Mouse (Mus musculus): Measurements from ENCODE around the gene Reep6.
A peak's percentile ranks its signal among the peaks of the same experiment; 100 is the strongest.

Reep6 gene

DNA sequence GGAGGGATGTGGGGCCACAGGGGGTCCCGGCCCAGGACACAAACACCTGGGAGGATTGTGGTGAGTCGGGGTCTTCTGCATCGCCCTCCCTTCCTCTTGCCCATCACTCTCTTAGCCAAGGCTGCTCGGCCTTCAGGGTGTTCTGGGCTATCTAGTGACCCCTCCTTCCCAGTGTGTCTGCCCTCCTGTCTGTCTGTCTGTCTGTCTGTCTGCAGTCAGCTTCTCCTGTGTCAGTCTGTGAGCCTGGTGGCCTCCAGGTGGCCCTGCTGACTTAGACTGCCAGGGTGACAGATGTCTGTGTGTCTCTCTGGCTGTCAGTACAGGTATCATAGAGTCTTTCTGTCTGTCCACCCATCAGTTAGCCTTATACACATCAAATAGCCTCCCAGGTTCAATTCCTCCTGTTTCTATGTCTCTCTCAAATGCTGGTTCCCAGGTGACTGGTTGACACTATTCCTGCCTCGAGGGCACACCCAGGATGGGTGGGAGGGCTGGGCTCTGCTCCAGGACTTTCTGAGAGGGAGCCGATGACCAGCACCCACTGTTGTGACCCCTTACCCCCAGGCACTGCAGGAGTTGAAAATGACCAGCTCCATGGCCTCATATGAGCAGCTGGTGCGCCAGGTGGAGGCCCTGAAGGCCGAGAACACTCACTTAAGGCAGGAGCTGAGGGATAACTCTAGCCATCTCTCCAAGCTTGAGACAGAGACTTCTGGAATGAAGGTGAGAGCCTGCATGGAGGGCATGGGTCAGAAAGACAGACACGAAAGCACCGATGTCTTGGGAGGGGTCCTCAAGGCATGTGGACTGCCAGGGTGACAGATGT lies 28.3 kb upstream of the Reep6 start:
- no peak for DNase-seq (ENCODE audit: low spot score in 2 of 2)

DNA sequence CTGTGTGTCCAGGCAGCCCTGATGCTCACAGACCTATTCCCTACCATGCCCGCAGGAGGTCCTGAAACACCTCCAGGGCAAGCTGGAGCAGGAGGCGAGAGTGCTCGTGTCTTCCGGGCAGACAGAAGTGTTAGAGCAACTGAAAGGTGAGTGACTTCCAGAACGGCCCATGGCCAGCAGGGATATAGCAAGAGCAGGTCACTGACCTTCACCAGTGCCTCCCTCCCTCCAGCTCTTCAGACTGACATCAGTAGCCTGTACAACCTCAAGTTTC lies 27.7 kb upstream of the Reep6 start:
- no peak for DNase-seq (ENCODE audit: low spot score in 2 of 2)

DNA sequence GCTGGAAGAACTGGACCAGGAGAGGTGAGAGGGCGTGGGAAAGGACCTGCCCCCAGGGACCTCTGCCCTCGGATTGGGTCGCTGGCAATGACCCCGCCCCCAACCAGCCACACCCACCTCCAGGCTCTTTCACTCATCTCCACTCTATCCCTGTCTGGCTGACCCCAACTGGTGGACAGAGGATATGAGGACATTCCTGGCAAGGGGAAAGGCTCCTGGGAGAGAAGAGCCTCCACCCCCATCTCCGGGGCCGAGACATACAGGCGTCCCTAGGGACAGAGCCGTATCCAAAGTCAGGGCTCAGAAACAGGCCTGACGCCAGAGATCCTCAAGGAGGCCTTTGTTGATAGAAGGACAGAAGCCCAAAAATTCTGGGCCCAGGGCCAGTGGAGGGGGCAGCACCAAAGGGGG lies 27.3 kb upstream of the Reep6 start:
- no peak for DNase-seq (ENCODE audit: low spot score in 2 of 2)

DNA sequence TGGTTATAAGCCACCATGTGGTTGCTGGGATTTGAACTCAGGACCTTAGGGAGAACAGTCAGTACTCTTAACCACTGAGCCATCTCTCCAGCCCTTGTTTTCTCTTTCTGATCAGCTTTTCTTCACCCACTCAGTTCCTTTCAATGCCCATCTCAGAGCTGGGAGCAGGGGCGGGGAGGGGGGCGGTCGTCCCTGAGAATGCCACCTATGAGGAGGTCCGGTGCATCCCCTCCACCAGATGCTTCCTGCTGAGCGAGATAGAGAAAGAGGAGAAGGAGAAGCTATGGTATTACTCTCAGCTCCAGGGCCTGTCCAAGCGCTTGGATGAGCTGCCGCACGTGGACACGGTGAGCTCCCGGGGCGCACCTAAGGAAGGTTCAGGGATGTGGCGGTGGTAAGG lies 25.3 kb upstream of the Reep6 start:
- DNase-seq (ENCODE audit: low spot score in 2 of 2), result no peak

DNA sequence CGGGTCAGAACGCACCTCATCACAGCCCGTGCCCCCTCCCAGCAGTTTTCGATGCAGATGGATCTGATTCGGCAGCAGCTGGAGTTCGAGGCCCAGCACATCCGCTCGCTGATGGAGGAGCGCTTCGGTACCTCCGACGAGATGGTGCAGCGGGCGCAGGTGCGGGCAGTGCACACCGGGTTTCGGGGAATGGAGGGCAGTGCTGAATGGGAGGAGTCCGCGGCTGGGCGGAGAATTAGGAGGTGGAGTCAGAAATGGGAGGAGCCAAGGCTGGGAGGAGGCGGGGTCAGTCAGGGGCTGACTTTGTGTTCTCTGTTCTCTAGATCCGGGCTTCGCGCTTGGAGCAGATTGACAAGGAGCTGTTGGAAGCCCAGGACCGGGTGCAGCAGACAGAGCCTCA lies 24.9 kb upstream of the Reep6 start:
- DNase-seq (ENCODE audit: low spot score in 2 of 2), result no peak

DNA sequence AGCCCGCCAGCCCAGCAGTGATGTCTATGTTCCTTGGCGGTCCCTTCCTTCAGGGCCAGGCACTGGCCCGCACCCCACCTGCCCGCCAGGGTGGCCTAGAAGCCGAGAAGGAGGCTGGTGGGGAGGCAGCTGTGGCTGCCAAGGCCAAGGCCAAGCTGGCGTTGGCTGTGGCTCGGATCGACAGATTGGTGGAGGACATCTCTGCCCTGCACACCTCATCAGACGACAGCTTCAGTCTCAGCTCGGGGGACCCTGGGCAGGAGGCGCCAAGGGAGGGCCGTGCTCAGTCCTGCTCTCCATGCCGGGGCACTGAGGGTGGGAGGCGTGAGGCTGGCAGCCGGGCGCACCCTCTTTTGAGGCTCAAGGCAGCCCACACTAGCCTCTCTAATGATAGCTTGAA lies 18.2 kb upstream of the Reep6 start:
- DNase-seq (ENCODE audit: low spot score in 2 of 2), result no peak

DNA sequence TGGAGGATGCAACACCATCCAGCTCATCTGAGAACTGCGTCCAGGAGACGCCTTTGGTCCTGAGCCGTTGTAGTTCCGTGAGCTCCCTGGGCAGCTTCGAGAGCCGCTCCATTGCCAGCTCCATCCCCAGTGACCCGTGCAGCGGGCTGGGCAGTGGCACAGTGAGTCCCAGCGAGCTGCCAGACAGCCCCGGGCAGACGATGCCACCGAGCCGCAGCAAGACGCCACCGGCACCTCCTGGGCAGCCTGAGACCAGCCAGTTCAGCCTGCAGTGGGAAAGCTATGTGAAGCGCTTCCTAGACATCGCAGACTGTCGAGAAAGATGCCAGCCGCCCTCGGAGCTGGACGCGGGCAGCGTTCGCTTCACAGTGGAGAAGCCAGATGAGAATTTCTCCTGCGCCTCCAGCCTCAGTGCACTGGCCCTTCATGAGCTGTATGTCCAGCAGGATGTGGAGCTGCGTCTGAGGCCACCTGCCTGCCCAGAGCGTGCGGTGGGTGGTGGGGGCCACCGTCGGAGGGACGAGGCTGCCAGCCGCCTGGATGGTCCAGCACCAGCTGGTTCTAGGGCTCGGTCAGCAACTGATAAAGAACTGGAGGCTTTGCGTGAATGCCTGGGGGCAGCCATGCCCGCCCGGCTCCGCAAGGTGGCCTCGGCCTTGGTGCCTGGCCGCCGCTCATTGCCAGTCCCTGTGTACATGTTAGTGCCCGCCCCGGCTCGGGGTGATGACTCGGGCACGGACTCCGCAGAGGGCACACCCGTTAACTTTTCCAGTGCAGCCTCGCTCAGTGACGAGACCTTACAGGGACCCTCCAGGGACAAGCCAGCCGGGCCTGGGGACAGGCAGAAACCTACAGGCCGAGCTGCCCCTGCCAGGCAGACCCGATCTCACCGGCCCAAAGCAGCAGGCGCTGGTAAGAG lies 16.9 kb upstream of the Reep6 start:
- DNase-seq (ENCODE audit: low spot score in 2 of 2), result no peak

DNA sequence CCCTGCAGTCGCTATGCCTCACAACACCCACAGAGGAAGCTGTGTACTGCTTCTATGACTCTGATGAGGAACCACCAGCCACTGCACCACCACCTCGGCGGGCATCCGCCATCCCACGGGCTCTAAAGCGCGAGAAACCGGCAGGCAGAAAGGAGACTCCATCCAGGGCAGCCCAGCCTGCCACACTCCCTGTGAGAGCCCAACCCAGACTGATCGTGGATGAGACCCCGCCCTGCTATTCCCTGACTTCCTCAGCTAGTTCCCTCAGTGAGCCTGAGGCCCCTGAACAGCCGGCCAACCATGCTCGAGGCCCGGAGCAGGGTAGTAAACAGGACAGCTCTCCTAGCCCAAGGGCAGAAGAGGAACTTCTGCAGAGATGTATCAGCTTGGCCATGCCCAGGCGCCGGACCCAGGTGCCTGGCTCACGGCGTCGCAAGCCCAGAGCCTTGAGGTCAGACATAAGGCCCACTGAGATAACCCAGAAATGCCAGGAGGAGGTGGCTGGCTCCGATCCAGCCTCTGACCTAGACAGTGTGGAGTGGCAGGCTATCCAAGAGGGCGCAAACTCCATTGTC lies 16.0 kb upstream of the Reep6 start:
- DNase-seq (ENCODE audit: low spot score in 2 of 2), result peak in 1 of 2 experiments; percentile 12

DNA sequence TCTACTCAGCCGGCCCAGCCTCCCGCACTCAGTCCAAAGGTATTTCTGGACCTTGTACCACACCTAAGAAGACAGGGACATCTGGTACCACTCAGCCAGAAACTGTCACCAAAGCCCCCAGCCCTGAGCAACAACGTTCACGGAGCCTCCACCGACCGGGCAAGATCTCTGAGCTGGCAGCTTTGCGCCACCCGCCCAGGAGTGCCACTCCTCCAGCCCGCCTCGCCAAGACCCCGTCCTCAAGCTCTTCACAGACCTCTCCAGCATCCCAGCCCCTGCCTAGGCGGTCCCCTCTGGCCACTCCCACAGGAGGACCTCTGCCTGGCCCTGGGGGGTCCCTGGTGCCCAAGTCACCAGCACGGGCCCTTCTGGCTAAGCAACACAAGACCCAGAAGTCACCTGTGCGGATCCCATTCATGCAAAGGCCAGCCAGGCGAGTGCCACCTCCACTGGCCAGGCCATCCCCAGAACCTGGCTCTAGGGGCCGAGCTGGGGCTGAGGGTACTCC lies 15.2 kb upstream of the Reep6 start:
- peak in 1 of 2 experiments; percentile 2 for DNase-seq (ENCODE audit: low spot score in 2 of 2)

DNA sequence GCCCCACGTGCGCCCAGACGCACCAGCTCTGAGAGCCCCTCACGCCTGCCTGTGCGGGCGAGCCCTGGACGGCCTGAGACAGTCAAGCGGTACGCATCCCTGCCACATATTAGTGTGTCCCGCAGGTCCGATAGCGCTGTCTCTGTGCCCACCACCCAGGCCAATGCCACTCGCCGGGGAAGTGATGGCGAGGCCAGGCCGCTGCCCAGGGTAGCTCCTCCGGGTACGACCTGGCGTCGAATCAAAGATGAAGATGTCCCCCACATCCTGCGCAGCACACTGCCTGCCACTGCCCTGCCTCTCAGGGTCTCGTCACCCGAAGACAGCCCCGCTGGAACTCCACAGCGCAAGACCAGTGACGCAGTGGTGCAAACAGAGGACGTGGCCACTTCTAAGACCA lies 14.4 kb upstream of the Reep6 start:
- peak in 1 of 2 experiments; percentile 5 for DNase-seq (ENCODE audit: low spot score in 2 of 2)

DNA sequence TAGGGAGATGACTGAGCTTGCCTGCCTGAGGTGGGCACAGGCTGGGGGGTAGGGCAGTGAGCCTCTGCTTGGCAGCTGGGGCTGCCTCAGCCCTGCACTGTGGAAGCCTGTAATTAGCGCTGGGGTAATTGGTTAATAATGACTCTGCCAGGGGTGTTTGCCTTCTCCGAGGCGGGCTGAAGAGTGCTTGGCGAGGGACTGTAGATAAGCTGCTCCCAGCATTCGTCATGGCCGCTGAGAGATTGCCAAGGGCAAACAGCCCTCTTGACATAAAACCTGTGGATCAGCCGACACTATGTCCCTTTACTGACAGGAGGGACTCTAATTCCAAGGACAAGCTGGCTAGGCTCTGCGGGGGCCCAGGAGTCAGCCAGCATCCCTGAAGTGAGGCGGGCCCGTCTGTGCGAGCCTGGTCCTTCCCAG lies 13.4 kb upstream of the Reep6 start:
- no peak for DNase-seq (ENCODE audit: low spot score in 2 of 2)

DNA sequence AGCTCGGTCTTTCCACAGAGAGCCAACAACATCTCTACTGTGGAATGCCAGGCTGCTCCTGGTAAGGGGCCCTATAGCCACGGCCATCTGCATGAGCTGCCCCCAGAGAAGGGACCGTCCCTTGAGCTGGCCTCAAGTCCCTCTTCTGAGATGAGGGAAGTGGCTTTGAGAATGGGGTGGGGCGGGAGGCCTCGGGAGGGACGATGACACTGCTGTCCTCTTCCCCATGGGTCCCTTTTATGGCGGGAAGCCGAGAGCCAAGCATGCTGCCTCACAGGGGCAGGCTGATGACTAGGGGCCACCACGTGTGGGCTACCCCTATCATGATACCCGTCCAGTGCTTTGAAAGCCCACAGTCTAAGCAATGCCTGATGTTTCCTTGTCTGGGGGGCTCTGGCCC lies 12.7 kb upstream of the Reep6 start:
- DNase-seq (ENCODE audit: low spot score in 2 of 2), result no peak

DNA sequence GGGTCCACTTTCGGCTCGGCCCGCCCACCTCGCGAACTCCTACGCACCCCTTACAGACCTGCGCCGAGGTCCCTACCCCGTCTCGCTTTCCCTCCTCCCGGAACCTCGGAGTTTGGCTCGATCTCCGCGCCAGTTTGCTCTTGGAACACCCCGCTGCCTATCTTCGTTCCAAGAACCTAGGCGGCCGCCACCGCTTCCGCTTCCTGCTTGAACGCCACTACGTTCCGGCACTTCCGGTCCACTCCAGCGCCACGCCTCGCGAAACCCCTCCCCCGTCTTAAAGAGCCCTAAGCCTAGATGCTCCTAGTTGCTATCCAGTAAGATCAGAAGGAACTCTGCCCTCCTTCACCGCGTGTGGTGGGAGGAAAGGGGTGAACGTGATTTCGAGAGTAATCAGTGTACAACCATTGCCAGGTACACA lies 9.4 kb upstream of the Reep6 start, which contains the start of gene 2310011J03Rik:
Gene 2310011J03Rik (minus strand): TSS at position 198 of the 421 bp plus-strand sequence.
- peak; percentile 94 for DNase-seq (ENCODE audit: low spot score in 2 of 2)

DNA sequence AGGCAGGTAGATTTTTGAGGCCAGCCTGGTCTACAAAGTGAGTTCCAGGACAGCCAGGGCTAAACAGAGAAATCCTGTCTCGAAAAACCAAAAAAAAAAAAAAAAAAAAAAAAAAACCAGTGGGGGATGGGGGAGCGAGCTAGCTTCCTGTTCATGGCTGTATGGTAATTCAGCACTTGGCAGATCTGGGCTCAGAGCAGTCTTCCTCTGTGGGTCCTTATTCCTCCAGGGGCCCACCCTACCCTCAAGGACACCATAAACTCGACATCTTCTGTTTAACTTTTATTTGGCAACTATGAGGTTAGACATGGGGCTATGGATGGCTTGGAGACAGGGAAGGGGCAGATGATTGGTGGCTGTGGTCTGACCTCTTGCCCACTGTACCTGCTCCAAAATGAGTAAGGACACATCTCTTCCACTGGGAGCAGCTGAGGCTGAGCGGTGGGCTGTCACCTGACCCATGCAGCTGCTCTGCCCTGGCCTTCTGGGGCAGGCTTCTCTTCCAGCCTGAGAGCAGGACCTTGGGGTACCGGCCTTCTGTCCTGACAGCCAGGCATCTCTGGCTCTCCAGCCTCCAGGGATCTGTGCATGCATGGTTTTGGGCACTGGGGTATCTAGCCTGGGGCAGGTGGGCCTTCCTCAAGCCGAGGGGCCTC lies 8.6 kb upstream of the Reep6 start:
- no peak for DNase-seq (ENCODE audit: low spot score in 2 of 2)

DNA sequence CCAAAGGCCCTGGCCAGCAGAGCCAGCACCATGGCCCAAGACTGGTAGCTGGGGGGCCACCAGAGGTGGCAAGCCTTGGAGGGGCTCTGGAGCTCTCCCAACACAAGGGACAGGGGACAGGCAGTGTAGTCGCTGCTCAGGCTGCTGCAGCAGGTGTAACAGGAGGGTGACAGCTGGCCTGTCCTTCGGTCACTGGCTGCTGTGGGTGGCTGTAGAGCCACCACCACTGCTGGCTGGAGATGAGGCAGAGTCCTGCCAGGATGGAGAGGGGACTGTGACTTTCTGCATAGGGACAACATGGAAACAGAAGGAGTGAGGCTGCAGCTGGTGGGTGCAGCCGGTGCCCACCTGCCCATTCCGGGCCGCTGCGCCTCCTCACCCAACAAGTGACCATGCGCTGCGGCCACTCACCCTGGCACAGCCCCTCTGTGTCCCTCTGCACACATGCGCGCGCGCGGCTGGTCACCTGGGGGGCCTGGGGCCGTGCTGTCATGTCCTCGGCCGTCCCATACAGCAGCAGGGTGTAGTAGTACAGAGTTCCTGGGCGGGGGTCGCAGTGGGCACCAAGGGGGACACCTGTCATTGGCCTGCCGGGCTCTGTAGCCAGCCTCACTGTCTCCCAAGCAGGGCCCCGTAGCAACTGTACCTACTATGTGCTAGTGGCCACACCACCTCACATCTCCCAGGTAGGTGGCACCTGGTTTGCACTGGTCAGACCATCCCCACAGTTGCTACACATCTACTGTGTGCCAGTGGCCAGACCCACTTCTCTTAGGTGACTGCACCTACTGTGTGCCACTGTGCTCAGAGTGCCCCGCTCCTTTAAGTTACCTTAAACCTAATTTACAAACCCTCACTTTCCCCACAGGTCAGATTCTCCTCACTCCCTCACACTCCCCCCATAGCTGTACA lies 7.8 kb upstream of the Reep6 start:
- DNase-seq (ENCODE audit: low spot score in 2 of 2), result no peak

DNA sequence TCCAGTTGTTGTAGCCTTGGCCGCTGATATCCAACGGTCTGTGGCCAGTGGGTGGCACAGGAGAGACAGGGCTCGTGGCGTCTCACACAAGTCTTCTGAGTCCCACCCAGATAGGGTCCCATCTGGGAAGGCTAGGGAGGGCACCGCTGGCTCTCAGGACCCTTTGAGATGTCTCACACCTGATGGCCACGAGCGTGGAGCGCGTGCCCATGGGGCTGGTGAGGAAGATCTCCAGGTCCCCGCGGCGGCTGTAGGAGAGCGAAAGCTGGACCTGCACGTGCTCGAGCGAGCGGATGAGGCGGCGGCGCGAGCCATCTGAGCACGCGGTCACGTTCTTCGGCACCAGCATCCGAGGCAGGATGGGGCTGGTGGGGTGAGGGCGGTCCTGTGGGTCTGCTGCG lies 6.9 kb upstream of the Reep6 start:
- no peak for DNase-seq (ENCODE audit: low spot score in 2 of 2)

DNA sequence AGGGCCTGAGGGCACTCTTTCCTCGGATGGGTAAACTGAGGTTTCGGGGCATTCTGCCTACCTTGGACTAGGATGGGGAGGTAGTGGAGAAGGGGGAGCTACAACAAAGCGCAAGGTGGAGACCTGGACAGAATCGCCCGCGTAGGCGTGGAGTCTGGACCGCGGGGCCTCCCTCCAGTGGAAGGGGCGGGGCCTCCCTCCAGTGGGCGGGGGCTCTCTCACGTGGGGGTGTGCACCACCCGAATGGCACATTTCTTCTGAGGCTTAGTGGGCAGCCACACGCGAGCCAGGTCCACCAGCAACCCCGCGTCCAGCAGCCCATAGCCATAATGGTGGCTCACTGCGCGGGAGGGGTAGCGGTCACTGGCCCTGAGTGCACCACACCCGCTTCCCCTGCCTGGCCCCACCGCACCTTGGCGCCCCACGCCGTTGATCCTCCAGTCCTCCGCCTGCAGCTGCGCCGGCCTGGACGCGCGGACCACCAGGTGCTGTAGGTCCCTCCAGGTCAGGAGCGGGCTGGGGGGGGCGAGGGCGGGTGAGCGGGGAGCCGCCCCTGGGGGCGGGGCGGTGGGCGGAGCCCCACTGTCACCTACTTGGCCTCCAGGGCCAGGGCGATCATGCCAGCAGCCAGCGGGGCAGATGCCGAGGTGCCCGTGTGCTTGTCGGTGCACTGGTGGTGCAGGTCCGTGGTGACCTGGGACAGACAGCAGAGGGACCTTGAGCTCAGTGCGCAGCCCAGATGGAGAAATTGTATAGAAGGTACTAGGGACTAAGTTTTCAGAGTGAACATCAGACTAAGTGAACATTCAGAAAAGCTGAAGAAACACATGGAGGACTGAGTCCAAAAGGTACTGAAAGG lies 6.3 kb upstream of the Reep6 start:
- no peak for DNase-seq (ENCODE audit: low spot score in 2 of 2)

DNA sequence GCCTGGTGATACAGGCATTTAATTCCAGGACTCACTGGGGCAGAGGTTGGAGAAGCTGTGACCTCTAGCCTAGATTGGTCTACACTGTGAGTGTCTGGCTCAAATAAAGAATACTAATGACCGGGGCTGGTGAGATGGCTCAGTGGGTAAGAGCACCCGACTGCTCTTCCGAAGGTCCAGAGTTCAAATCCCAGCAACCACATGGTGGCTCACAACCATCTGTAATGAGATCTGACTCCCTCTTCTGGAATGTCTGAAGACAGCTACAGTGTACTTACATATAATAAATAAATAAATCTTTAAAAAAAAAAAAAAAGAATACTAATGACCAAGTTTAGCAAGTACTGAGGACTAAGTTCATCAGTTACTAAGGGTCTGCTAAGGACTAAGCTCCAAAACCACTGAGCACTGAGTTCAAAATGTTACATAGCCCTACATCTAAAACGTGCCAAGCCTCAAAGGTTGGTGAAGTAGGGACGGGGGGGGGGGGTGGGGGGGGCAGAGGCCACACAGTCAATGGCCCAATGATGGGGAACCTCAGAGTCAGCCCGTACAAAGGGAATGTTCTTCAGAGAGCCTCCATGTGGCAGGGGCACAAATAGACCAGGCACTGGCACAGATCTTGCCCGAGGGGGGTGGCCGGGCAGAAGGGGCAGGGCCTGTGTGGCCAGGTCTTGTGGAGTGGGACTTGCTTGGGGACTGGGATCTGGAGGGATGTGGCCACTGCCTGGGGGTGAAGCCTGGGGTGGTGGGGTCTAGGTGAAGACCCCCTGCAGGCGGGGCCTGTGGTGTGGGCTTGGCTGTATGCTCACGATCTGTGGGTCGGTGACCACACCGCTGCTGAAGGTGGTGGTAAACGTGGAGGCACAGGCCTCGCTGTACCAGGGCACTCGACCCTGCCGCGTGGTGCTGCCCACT lies 5.4 kb upstream of the Reep6 start:
- no peak for DNase-seq (ENCODE audit: low spot score in 2 of 2)

DNA sequence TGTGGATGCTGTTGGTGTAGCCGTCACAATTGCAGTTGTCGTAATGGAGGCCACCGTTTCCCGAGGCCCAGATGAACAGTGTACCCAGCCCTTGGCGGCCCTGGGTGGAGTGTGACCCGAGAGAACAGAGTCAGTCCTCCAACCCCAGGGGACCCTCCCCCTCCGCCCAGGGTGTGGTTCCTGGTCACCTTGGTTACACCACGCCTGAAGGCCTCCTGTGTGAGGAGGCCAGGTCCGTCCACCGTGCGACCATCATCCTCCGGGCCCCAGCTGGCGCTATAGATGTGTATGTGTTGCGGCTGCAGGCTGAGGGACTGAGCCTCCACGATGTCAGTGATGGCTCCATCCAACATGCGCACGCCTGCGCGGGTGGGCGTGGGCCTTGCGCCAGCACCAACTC lies 4.7 kb upstream of the Reep6 start:
- no peak for DNase-seq (ENCODE audit: low spot score in 2 of 2)

All from right cerebral cortex, adult 2 months (tissue).